Mouse (Mus musculus) lung, embryonic 14.5 days (tissue): ENCODE data around the gene Oas1a. TPM values are rescaled to one million over a fixed set of nuclear protein-coding genes. Genes with fewer than 3 reads are reported as not detected.
"Not testable (repeated sequence)": the region's sequence is repeated elsewhere in the genome, so short reads cannot be mapped to it uniquely, and the experiment has no call there.

Experiments used
- ATAC-seq: fragments of 200-750 bp; cut with Nextera tagmentation; 2 replicates; pipeline ENCODE4 v1.8.0; 2017; ENCODE audit warnings: mild to moderate bottlenecking, moderate TSS enrichment, moderate library complexity; ENCODE audit not compliant: insufficient read depth
- DNase-seq: peaks from one replicate; pipeline ENCODE4 v3.0.0-alpha.2; 2015
- H3K27ac ChIP-seq: fragments of 300-500 bp; sonication (generic); 2 replicates; pipeline ENCODE4 v1.5.1; 2014; ENCODE audit warnings: low read depth, mild to moderate bottlenecking, moderate library complexity
- H3K27me3 ChIP-seq: fragments of 300-500 bp; sonication (generic); 2 replicates; pipeline ENCODE4 v1.6.1; 2014; ENCODE audit warnings: low read length, control low read depth; ENCODE audit not compliant: insufficient read depth
- H3K36me3 ChIP-seq: fragments of 300-500 bp; sonication (generic); 2 replicates; pipeline ENCODE4 v1.6.1; 2014; ENCODE audit warnings: control low read depth; ENCODE audit not compliant: insufficient read depth
- H3K4me1 ChIP-seq: fragments of 300-500 bp; sonication (generic); 2 replicates; pipeline ENCODE4 v1.6.1; 2014; ENCODE audit warnings: antibody characterized with exemption, control low read depth; ENCODE audit not compliant: insufficient read depth
- H3K4me2 ChIP-seq: fragments of 300-500 bp; sonication (generic); 2 replicates; pipeline ENCODE4 v1.6.1; 2014; ENCODE audit warnings: mild to moderate bottlenecking
- H3K4me3 ChIP-seq: fragments of 300-500 bp; sonication (generic); 2 replicates; pipeline ENCODE4 v1.5.1; 2014; ENCODE audit warnings: low read depth, low read length
- H3K9ac ChIP-seq: fragments of 300-500 bp; sonication (generic); 2 replicates; pipeline ENCODE4 v1.6.1; 2014
- H3K9me3 ChIP-seq: fragments of 300-500 bp; sonication (generic); 2 replicates; pipeline ENCODE4 v1.6.1; 2016; ENCODE audit warnings: low read depth, low read length, control low read depth
- CTCF ChIP-seq: IDR thresholded peaks from 2 replicates; pipeline ENCODE4 v1.5.1; 2016; ENCODE audit warnings: antibody characterized with exemption, low read depth
- WGBS: fragments of 180-500 bp; shearing (Covaris S2); extraction: QIAGEN DNeasy Blood & Tissue Kit; methylation state at CpG from one replicate; pipeline ENCODE4 v1.1.7; 2014; 5-methylcytosine and 5-hydroxymethylcytosine counted together
- polyA plus RNA-seq: library from polyadenylated mRNA; unstranded; fragments of >200 nt; fragmentation: Nextera tagmentation; extraction: Ambion mirVana; gene quantifications from 2 replicates; pipeline ENCODE4 v1.2.1, GENCODE M21; 2014

Oas1a gene
- polyA plus RNA-seq, 1 experiment from 2014 or later = 1.4 TPM

DNA sequence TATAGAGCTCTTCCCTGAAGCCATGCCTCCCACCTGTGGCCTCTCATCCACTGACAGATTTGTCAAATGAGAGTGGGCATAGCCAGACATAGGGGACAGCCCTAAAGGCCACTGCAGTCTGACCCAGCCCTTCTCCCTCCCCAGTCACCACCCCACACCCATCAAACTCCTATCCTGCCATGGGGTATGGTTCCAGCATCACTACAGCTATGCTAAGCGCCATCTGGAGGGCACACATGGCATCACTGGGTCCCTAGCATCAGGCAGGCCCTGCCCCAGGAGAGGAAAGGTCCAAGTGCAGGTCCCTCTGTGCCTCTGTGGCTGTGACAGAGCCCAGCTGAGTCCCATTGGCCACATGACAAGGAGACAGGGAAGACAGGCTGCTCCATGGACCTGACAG, 19.7 kb upstream of the Oas1a start:
- Histone ChIP-seq H3K9me3 (no peaks in the 10 kb centered on the region), H3K27ac (no peak overlapping the region), H3K9ac (no peak overlapping the region), H3K4me3 (no peak overlapping the region), H3K4me2 (no peak overlapping the region), H3K4me1 (no peaks in the 10 kb centered on the region), H3K36me3 (no peaks in the 10 kb centered on the region), H3K27me3 (no peaks in the 10 kb centered on the region)
- 0% methylated on average over 1 of the region's 1 CpGs for WGBS
- ATAC-seq (no peak), DNase-seq (no peak)
- peak; percentile 58 for TF ChIP-seq CTCF

DNA sequence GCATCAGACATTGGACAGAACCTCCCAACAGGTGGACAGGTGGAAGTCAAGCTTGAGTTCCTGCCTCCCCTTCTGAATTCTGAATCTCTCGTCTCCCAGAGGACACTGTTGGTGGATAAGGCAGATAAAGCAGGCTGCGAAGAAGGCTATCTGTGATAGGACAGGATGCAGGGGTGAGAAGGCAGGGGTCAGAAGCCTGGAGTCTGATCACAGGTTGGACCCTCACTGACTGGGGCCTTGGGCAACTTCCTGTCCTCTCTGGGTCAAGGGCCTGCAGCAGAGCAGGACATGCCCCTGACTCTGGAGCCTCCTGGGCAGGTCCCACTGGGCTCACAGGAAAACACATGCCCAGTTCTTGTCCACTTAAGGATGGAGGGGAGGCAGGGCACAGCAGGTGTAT, 19.0 kb upstream of the Oas1a start:
- H3K4me2 ChIP-seq, H3K9ac ChIP-seq, H3K27me3 ChIP-seq, DNase-seq, ATAC-seq, H3K27ac ChIP-seq, H3K4me1 ChIP-seq, H3K4me3 ChIP-seq, H3K9me3 ChIP-seq, H3K36me3 ChIP-seq: not testable (repeated sequence)
- WGBS = 38% methylated on average over 2 of the region's 2 CpGs

DNA sequence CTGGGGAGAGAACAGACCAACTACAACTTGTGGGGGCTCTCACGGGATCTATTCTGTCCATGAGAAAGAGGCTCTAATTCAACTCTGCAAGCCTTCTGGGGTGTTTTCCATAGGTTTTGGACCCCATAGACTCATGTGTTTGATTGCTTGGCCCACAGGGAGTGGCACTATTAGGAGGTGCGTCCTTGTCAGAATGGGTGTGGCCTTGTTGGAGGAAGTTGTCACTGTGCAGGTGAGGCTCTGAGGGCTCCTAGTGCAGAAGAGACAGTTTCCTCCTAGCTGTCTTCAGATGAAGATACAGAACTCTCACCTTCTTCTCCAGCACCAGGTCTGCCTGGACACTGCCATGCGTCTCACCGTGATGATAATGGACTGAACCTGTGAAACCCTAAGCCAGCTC, 17.2 kb upstream of the Oas1a start:
- not testable (repeated sequence) for H3K4me3 ChIP-seq, H3K9me3 ChIP-seq, H3K36me3 ChIP-seq, H3K27ac ChIP-seq, H3K4me1 ChIP-seq, H3K27me3 ChIP-seq, DNase-seq, H3K4me2 ChIP-seq, H3K9ac ChIP-seq, ATAC-seq
- 63% methylated on average over 4 of the region's 4 CpGs for WGBS

DNA sequence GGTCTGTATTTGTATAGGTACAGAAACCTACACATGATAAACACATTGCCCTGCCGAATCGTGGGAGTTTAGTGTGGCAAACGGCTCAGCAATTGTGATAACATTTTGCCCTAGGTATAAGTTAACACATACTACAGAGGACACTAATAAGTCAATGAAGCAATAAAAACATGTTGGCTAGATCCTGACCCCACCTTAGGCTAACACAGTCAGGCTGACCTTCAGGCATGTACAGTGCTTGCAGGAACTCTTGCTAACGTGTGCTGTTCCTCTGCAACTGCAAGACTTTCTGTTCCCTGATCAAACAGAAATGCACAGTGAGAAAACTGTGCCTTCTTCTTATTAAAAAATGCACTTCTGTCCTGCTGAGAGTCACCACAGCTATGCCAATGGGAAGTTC, 16.6 kb upstream of the Oas1a start:
- Histone ChIP-seq H3K9ac (no peak overlapping the region), H3K27me3 (no peaks in the 10 kb centered on the region), H3K4me1 (no peaks in the 10 kb centered on the region), H3K36me3 (no peaks in the 10 kb centered on the region), H3K4me3 (no peak overlapping the region), H3K9me3 (no peaks in the 10 kb centered on the region), H3K27ac (no peak overlapping the region), H3K4me2 (no peak overlapping the region)
- ATAC-seq (no peak), DNase-seq (no peak)
- no peak for TF ChIP-seq CTCF
- 52% methylated on average over 4 of the region's 4 CpGs for WGBS

DNA sequence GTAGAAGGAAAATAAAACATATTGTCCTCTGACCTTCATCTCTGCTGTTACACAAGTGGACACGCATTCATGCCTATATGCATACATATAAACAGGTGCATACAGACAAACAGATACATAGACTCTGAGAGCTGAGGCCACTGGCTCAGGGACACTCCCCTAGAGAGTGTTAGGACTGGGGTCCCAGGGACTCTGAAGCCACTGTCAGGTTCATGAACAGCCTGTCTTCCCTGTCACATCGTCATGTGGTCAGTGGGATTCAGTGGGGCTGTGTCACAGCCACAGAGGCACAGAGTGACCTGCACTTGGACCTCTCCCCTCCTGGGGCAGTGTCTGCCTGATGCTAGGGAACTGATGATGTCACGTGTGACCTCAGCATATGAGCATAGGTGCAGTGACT, 13.0 kb upstream of the Oas1a start:
- TF ChIP-seq CTCF = no peak
- no peak for DNase-seq

DNA sequence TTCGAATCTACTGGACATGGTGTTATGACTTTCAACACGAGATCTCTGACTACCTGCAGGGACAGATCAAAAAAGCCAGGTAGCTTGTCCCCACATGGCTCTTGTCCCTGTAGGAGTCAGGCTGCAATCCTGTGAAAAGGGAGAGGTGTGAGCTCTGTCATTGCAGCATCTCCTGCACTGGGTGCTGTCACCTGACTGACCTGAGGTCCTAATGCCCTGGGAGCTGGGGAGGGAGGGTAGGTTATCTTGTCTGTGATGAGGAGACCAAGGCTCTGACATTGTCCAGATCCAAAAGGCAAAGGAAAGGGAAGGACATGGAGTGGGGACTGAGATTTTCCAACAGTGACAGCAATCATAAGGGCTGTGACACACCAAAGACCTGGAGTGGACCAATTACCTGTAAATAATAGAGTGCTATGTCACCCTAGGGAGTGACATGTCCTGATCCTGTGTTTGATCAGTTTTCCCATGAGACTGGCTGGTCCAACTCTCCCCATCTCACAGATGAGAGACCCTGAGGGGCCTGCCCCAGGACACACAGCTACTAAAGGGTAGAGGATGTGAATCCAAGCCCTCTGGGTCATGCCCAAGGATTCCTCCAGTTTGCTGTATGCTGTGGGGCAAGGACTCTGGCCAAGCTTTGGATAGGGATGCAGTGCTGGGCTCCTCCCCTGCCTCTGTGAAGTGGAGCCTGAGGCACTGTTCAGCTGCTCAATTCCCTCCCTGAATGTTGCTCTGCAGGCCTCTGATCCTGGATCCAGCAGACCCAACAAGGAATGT, 12.0 kb upstream of the Oas1a start:
- WGBS = 55% methylated on average over 2 of the region's 2 CpGs
- not testable (repeated sequence) for H3K36me3 ChIP-seq, H3K4me2 ChIP-seq, ATAC-seq, H3K27me3 ChIP-seq, H3K9ac ChIP-seq, H3K27ac ChIP-seq, H3K4me1 ChIP-seq, DNase-seq, H3K4me3 ChIP-seq, H3K9me3 ChIP-seq

More for the DNA sequence above, 13.0 kb upstream of the Oas1a start:
- no peaks in the 10 kb centered on the region for H3K9me3 ChIP-seq
- no peak overlapping the region for H3K4me3 ChIP-seq
- H3K4me1 ChIP-seq = no peaks in the 10 kb centered on the region
- no peak for ATAC-seq
- H3K27ac ChIP-seq = no peak overlapping the region
- no peak overlapping the region for H3K9ac ChIP-seq
- H3K4me2 ChIP-seq = no peak overlapping the region
- WGBS = 76% methylated on average over 3 of the region's 3 CpGs
- H3K36me3 ChIP-seq = no peaks in the 10 kb centered on the region
- H3K27me3 ChIP-seq = no peaks in the 10 kb centered on the region

DNA sequence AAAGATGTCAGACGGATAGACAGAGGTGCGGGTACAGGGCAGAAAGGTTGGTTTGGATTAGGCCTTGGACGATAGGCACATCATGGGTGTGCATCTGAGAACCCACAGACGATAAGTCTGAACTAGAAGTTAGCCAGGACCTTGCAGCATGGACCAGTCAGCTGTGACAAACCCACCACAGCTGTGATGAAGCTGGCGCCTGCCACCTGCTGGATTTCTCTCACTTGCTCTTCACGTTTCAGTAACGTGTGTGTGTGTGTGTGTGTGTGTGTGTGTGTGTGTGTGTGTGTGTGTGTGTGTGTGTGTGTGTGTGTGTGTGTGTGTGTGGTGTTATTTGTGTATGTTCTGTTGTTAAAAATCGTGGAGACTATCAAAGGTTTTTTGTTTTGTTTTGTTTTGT, 6.9 kb upstream of the Oas1a start, which contains the start of gene Oas1d:
Oas1d (plus strand) TSS at position 333 of the 400 bp plus-strand sequence.
- not testable (repeated sequence) for H3K9ac ChIP-seq, H3K9me3 ChIP-seq, H3K4me1 ChIP-seq, DNase-seq, H3K4me3 ChIP-seq, ATAC-seq, H3K36me3 ChIP-seq, H3K27me3 ChIP-seq, H3K4me2 ChIP-seq, H3K27ac ChIP-seq
- 30% methylated on average over 8 of the region's 8 CpGs for WGBS
